Mouse (Mus musculus) E14TG2a.4 (cell line): ENCODE measurements at regions not wholly inside any gene's neighbourhood (a gene's known extent, or its start where the extent isn't known, plus 50 kb on each side); places are given as distances from the start of the nearest gene placed in this dataset.

Experiments used
- H3K27me3 ChIP-seq: 2 replicates; pipeline ENCODE4 v1.6.1; 2014; ENCODE audit warnings: low read length, control low read depth; ENCODE audit not compliant: insufficient read depth
- H3K36me3 ChIP-seq: 2 replicates; pipeline ENCODE4 v1.6.1; 2014; ENCODE audit warnings: low read length, control low read depth; ENCODE audit not compliant: insufficient read depth
- H3K4me1 ChIP-seq: replicated peaks from 2 replicates; pipeline ENCODE4 v1.6.1; 2014; ENCODE audit warnings: low read depth, low read length, control low read depth
- H3K4me3 ChIP-seq: replicated peaks from 2 replicates; pipeline ENCODE4 v1.5.1; 2014; ENCODE audit warnings: mild to moderate bottlenecking, low read length
- H3K9me3 ChIP-seq: 2 replicates; pipeline ENCODE4 v1.6.1; 2014; ENCODE audit warnings: low read length, control low read depth
- CTCF ChIP-seq: conservative IDR thresholded peaks from 2 replicates; pipeline ENCODE4 v1.5.1; 2014; ENCODE audit warnings: low read length
- NANOG ChIP-seq: IDR thresholded peaks from 2 replicates; pipeline ENCODE4 v1.6.1; 2014; ENCODE audit warnings: borderline replicate concordance, low read length, mixed read lengths
- POU5F1 ChIP-seq: IDR thresholded peaks from 2 replicates; pipeline ENCODE4 v1.6.1; 2014; ENCODE audit warnings: low read length, borderline replicate concordance

DNA sequence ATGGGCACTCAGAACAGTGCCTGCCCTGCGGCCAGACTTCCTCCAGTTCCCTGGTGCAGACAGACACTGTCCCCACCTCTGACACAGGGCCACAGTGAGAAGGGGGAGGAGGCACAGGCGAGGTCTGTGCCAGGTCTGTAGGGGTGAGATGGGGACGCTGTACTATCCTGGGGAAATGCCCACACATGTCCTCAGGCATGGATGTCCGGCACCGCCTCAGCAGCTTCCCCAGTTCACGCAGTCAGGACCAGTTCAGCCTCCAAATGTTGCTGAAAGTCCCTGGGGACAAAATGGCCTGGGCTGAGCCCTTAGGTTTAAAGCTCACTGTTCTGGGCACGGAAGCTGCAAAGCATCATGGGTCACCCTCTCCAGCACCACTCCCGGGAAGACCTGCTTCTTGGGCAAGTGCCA lies 78.4 kb upstream of the Ptpn1 start:
- Histone ChIP-seq H3K4me3 (no peak overlapping the region), H3K9me3 (peaks cover 8% of the 10 kb centered on the region), H3K27me3 (peaks cover 8% of the 10 kb centered on the region; the same call in 1 of the 2 replicates), H3K36me3 (no peaks in the 10 kb centered on the region), H3K4me1 (no peaks in the 10 kb centered on the region)
- no peak for TF ChIP-seq CTCF
- no peak for TF ChIP-seq POU5F1
- no peak for TF ChIP-seq NANOG

DNA sequence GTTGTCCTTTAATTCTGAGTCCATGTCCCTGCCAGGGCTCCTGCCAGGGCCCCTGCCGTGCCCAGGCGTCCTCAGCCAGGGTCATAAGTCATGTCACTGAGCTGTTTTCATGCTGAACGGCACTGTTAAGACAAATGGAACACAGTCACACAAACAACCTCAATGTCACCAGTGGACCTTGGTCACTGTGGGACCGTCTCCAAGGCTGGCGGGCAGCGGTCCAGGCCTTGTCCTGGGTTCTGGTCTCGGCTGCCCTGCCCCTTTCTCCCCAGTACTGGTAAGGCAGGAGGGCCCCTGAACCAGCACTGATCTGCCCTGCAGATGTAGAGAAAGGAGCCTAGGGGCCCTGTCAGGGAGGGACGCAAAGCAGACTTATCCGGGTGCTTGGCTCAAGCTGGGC lies 79.3 kb upstream of the Ptpn1 start:
- peaks cover 8% of the 10 kb centered on the region; the same call in 1 of the 2 replicates for H3K27me3 ChIP-seq
- TF ChIP-seq NANOG (no peak), POU5F1 (no peak), CTCF (no peak)

DNA sequence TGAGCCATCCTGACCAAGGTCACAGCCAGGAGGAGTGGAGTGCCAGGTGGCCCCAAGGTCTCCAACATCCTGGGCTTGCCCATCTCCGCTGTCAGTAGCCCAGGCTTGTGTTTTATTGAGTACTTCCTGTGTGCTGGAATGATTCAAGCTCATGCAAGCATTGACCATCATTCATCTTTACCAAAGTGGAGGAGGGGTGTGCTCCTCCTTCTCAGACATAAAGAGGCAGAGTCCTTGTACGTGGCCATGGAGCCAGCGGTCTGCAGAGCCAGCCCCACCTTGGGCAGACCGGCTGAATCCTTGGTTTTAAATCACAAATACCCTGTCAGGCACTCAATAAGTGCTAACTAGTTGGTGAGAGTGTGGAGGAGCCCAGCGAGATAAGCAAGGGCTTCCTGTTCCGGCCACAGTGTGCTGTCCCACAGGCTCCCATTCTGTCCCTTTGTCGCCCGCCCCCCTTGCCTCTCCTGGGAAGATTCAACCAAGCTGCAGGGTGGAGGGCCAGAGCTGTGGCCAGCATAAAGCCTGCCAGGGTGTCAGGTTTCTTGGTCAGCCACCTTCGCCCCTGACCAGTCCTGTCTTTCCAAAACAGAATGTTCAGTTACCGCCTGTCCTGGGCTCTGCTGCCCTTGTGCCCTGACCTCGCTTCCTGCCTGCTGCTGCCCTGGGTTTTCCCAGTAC lies 80.5 kb upstream of the Ptpn1 start:
- H3K4me3 ChIP-seq: no peak overlapping the region
- peaks cover 8% of the 10 kb centered on the region; the same call in 1 of the 2 replicates for H3K27me3 ChIP-seq
- H3K4me1 ChIP-seq: no peaks in the 10 kb centered on the region
- no peaks in the 10 kb centered on the region for H3K36me3 ChIP-seq
- no peak for TF ChIP-seq NANOG
- no peak for TF ChIP-seq CTCF
- no peak for TF ChIP-seq POU5F1
- H3K9me3 ChIP-seq: peaks cover 8% of the 10 kb centered on the region

More for the DNA sequence above, 79.3 kb upstream of the Ptpn1 start:
- no peaks in the 10 kb centered on the region for H3K36me3 ChIP-seq
- H3K4me3 ChIP-seq: no peak overlapping the region
- peaks cover 8% of the 10 kb centered on the region for H3K9me3 ChIP-seq
- H3K4me1 ChIP-seq: no peaks in the 10 kb centered on the region

DNA sequence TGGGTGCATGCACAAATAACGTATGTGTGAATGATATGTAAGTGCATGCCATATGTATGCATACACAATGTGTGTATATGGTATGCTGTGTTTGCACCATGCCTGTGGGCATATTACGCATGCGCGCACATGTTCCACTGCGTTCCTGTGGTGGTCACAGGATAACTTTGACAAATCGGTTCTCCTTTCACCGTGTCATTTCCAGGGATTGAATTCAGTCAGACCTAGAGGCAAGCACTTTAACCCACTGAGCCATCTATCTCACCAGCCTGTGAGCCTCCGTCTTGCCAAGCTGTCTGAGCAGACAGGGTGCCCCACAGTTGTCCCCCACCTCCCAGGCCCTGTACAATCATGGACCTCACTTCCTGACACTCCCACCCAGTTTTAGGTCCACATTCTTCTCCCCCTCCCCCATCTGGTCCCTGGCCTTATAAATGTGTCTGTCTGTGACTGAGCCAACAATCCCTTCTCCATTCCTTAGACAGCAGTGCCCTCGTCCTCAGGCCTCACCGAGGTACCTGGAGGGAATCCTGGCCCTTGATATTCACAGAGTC lies 81.8 kb upstream of the Ptpn1 start:
- H3K27me3 ChIP-seq: peaks cover 8% of the 10 kb centered on the region; the same call in 1 of the 2 replicates
- no peak overlapping the region for H3K4me3 ChIP-seq
- peaks cover 8% of the 10 kb centered on the region for H3K9me3 ChIP-seq
- TF ChIP-seq CTCF: no peak
- no peak for TF ChIP-seq POU5F1
- no peak for TF ChIP-seq NANOG
- H3K36me3 ChIP-seq: no peaks in the 10 kb centered on the region
- no peaks in the 10 kb centered on the region for H3K4me1 ChIP-seq

DNA sequence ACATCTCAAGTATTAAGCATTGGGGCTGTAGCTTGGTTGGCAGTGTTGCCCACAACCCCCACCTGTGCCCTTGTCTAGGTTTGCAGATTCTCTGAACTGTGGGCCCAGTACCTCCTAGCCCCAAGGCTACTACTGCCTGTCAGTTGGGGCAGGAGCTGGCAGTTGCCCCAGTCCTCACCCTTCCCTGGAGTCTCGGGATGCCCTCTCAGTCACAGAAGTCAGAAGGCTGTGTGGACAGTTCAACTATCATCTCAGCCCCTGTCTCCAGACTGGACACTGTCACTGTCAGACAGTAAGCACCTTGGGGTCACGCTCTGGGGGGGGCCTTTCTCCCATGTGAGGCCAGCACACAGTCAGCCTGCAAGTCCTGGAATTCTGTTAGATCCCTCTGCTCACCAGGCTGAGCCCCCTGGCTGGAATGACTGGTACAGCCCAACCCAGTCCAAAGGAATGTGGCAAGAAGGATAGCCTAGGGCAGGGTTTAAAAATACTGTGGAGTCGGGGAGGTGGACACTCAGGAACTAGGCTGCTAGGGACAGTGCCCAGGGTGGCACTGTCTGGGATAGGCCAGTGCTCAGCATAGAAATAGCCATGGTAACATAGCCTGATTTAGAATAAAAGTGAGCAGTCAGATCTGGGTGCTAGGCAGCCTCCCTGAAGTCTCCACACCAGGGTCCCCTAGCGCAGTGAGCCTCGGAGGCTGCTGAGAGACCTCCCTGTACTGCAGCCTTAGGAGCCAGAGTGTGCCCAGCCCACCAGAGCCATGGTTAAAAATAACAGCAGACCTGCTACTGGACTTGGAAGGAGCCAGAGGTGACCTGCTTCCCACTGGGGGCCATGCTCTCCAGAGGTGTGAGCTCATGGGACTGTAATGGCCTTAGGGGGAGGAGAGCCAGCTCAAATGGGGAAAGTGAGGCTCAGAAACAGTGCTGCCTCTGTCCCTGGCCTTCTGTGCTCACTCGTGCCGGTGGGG lies 83.1 kb upstream of the Ptpn1 start:
- TF ChIP-seq NANOG (no peak), CTCF (no peak), POU5F1 (no peak)
- H3K4me1 ChIP-seq: no peaks in the 10 kb centered on the region
- H3K36me3 ChIP-seq: no peaks in the 10 kb centered on the region
- H3K4me3 ChIP-seq: no peak overlapping the region
- H3K9me3 ChIP-seq: peaks cover 3% of the 10 kb centered on the region; the same call in 1 of the 2 replicates
- H3K27me3 ChIP-seq: peaks cover 8% of the 10 kb centered on the region; the same call in 1 of the 2 replicates

DNA sequence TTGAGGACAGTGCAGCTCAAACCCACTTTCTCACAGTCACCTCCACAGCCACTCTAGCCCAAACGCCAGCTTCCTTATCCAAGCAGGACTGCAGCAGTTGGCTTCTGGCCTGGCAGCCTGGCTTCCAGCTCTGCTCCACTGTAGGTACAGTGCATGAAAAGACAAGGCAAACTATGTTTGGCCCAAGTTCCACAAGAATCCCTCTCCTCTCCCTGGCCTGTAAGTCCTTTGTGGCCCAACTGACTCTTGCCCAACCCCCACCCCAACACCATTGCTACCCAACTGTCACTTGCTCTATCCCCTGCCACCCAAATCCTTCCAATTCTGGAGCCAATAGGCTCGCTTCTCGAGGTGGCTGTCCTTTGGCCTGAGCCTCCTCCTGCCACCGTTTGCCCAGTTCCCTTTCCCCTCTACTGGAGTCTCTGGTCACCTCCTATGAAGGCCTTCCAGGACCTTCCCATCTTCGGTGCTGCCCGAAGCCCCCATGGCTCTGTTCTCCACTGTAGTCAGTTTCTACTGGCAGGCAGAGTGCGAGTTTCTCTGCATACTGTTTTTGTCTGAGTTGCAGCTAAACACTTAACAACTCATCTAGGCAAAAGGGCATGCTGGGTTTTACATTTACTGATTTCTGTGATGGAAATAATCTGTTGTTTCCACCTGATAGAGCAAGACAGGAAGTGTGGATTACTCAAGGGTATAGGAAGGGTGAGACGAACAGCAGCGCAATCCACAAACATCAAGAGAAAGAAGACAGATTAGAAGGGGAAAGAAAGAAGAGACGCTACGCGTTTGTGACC lies 84.4 kb upstream of the Ptpn1 start:
- no peaks in the 10 kb centered on the region for H3K36me3 ChIP-seq
- no peak for TF ChIP-seq NANOG
- peaks cover 3% of the 10 kb centered on the region; the same call in 1 of the 2 replicates for H3K9me3 ChIP-seq

DNA sequence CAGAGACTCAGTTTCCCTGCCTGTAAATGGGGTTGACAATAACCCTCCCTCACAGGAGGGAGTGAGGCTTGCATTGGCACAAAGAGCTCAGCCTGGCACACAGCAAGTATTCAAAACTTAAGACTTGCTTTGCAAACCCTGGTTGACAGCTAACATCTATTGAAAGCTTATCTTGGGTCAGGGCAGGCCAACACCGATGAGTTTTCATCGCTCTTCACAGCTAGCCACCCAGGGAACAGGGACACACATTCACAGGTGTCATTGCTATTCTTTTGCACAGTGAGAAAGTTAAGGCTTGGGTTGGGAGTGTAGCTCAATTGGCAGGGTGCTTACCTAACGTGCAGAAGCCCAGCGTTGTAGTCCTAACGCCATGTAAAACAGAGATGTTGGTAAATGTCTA lies 86.5 kb upstream of the Ptpn1 start:
- no peaks in the 10 kb centered on the region for H3K36me3 ChIP-seq
- peaks cover 3% of the 10 kb centered on the region; the same call in 1 of the 2 replicates for H3K9me3 ChIP-seq
- H3K4me3 ChIP-seq: no peak overlapping the region
- peaks cover 4% of the 10 kb centered on the region; the same call in 1 of the 2 replicates for H3K27me3 ChIP-seq
- TF ChIP-seq POU5F1 (no peak), CTCF (no peak), NANOG (no peak)
- peaks cover 11% of the 10 kb centered on the region for H3K4me1 ChIP-seq

More for the DNA sequence above, 84.4 kb upstream of the Ptpn1 start:
- no peak overlapping the region for H3K4me3 ChIP-seq
- peaks cover under 1% of the 10 kb centered on the region; the same call in 1 of the 2 replicates for H3K4me1 ChIP-seq
- H3K27me3 ChIP-seq: peaks cover 8% of the 10 kb centered on the region; the same call in 1 of the 2 replicates

DNA sequence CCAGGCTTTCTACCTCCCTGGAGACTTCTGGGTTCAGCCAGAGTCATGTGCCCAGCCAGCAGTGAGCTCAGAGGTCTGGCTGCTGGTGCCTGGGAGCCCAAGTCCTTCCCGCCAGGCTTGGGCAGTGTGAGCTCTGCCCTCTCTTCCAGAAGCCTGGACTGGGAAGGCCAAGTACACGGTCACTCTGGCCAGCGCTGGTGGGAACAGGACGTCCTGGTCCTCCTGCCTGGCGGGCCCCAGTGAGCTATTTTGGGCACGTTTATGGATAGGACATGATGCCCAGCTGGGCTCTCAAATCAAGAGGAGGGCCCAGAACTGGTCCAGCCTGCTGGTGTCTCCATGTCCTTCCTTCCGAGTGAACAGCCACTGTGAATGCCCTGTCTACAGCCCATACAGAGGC lies 87.3 kb upstream of the Ptpn1 start:
- TF ChIP-seq POU5F1 (no peak), NANOG (no peak), CTCF (no peak)
- H3K36me3 ChIP-seq: no peaks in the 10 kb centered on the region
- peaks cover 14% of the 10 kb centered on the region for H3K4me1 ChIP-seq
- H3K9me3 ChIP-seq: peaks cover 3% of the 10 kb centered on the region; the same call in 1 of the 2 replicates
- peaks cover 4% of the 10 kb centered on the region; the same call in 1 of the 2 replicates for H3K27me3 ChIP-seq
- H3K4me3 ChIP-seq: no peak overlapping the region
